Mouse (Mus musculus): ENCODE data around the gene Trpm1. TPM values are rescaled to one million over a fixed set of nuclear protein-coding genes. Genes with fewer than 3 reads are reported as not detected.

The Trpm1 gene
- polyA plus RNA-seq, 1 experiment from 2014 or later: 0.47 TPM

DNA sequence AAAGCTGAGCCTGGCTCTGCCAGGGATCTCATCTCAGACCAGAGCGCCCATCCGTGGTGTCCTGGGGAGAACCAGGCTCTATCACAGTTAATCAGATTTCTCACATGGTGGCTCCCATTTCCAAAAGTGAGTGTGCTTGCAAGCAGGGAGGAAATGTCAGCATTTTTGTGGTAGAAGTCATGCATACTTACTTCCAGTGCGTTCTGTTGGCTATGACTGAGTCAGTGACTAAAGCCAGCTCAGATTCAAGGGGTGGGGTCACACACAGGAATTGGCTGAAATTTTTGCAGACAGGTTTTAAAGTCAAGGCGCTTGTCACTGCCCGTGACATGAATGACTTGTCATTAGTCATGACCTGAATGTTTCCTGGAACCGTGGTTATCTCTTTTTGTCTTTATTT lies 123.3 kb downstream of the Trpm1 start:
- H3K27me3 ChIP-seq: no peaks in the 10 kb centered on the region
- 49% methylated on average over 6 of the region's 6 CpGs for WGBS
- H3K27ac ChIP-seq: no peak overlapping the region
- H3K9me3 ChIP-seq: no peaks in the 10 kb centered on the region
- peaks cover 7% of the 10 kb centered on the region for H3K4me1 ChIP-seq (replicated peaks)
- no peak overlapping the region for H3K9ac ChIP-seq (replicated peaks)
- no peak overlapping the region for H3K4me3 ChIP-seq (replicated peaks)
- H3K4me2 ChIP-seq (replicated peaks): no peak overlapping the region
- no peaks in the 10 kb centered on the region for H3K36me3 ChIP-seq
- no peak for ATAC-seq

DNA sequence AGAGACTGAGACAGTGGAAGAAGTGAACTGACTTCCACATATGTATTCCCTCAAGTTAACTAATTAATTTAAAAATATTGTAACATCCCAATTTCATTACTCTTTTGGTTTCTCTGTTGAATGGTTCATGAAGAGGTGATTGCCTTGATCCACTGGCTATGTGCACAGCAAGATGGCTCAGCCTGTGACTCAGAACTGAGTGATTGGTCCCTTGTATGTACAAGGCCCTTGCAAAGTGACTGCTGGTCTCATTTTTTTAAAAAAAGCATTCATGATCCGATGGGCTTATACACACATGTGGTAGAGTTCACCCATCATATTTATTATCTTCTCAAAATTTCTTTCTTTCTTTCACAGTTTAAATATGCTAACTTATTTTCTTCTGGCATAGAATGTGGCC lies 124.9 kb downstream of the Trpm1 start:
- H3K36me3 ChIP-seq: no peaks in the 10 kb centered on the region
- H3K9ac ChIP-seq (replicated peaks): no peak overlapping the region
- no peak for ATAC-seq
- no peaks in the 10 kb centered on the region for H3K9me3 ChIP-seq
- H3K27me3 ChIP-seq: no peaks in the 10 kb centered on the region
- no peak overlapping the region for H3K4me3 ChIP-seq (replicated peaks)
- H3K4me1 ChIP-seq (replicated peaks): no peaks in the 10 kb centered on the region
- no peak overlapping the region for H3K27ac ChIP-seq
- 88% methylated on average over 1 of the region's 1 CpGs for WGBS
- no peak overlapping the region for H3K4me2 ChIP-seq (replicated peaks)

DNA sequence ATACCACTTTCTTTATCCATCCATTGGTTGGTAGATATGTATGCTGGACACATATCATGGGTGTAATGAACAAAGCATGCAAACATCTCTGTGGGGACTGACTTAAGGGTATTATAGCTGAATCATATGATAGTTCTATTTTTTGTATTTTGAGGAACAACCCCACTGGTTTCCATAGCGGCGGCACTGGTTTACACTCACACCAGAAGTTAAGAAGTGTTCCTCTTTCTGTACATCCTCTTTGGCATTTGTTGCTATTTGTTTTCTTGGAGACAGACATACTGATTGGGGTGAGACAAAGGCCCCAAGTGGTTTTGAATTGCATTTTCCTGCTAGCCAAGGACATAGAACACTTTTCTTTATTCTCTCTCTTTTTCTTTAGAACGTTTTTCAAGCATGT lies 125.9 kb downstream of the Trpm1 start:
- ATAC-seq: no peak
- H3K4me1 ChIP-seq (replicated peaks): no peaks in the 10 kb centered on the region
- H3K36me3 ChIP-seq: no peaks in the 10 kb centered on the region
- H3K9ac ChIP-seq (replicated peaks): no peak overlapping the region
- no peak overlapping the region for H3K27ac ChIP-seq
- H3K9me3 ChIP-seq: no peaks in the 10 kb centered on the region
- no peak overlapping the region for H3K4me2 ChIP-seq (replicated peaks)
- 85% methylated on average over 3 of the region's 3 CpGs for WGBS
- H3K4me3 ChIP-seq (replicated peaks): no peak overlapping the region
- no peaks in the 10 kb centered on the region for H3K27me3 ChIP-seq

DNA sequence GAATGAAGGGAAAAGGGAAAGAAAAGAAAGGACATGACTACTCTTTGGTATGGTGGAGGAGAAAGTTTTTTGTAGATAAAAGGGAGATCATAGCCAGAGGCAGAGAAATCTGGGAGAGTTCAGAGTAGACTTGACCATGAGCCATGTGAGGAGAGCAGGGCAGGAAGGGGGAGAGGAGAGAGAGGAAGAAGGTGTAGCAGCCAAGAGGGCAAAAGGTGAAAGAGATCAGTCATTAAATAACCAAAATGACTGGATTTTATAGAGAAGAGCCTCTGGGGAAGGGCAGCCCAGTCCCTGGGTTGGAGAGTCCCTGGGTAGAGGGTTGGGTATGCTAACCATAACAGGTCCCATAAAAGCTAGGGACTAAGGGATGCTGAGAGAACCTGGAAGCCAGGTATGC lies 132.9 kb downstream of the Trpm1 start:
- H3K27ac ChIP-seq: no peak overlapping the region
- no peaks in the 10 kb centered on the region for H3K9me3 ChIP-seq
- no peak overlapping the region for H3K9ac ChIP-seq (replicated peaks)
- H3K36me3 ChIP-seq: no peaks in the 10 kb centered on the region
- peaks cover 23% of the 10 kb centered on the region for H3K4me1 ChIP-seq (replicated peaks)
- peak overlapping the region; percentile 65 for H3K4me2 ChIP-seq (replicated peaks)
- peak; percentile 6; the same call in 1 of the 2 replicates for ATAC-seq
- H3K27me3 ChIP-seq: no peaks in the 10 kb centered on the region
- peak overlapping the region; percentile 88 for H3K4me3 ChIP-seq (replicated peaks)

DNA sequence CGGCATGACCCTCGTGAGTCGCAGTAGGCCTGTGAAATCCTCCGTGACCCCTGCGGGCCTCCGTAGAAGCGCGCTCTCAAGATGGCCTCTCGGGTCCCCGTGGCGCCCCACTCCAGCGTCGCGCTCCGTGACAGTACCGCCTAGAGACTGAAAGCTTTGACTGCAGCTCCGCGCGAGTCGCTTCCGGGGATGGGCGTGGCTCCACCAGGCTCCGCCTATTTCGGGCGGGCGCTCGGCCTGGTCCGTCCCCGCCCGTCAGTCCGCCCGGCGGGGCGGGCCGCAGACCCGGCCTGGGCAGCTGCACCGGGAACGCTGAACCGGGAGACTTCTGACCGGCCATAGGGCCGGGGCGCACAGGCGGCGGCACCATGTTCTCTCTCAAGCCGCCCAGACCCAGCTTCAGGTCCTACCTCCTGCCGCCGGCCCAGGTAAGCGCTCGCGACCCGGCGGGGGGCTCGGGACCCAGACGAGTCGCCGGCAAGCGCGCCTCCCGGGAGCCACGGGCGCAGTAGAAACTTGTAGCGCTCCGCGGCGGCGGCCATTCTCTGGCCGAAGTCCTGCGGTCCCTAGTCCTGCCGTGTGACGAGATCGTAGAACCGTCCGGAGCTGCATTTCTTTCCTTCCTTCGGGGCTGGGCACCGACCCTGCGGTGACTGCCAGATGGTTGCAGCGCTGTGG lies 133.9 kb downstream of the Trpm1 start, which contains the start of gene Mtmr10:
Mtmr10 (plus strand) TSS at position 240 of the 678 bp plus-strand sequence.
- peak within 1 kb of the TSS; percentile 65 for H3K4me2 ChIP-seq (replicated peaks)
- ATAC-seq: peak; percentile 98

DNA sequence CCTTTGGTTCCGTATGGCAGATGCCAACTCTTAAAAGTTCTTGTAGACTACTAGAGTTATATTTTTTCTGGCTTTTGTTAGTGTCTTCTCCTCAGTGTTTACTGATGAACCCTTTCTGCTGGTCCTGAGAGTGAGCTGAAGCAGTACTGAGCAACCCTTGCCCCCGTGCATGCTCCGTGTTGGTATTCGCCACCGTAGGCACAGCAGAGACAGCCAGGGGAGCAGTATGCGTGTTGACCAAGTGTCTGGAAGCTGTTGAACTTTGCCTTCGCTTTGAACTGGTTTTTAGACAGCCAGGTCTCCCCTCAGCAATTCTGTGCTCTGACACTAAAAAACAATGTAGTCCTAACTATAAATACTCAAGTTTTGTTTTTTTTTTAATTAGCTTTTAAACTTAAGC lies 135.8 kb downstream of the Trpm1 start:
- Histone ChIP-seq H3K27me3 (no peaks in the 10 kb centered on the region), H3K27ac (no peak overlapping the region), H3K9me3 (no peaks in the 10 kb centered on the region), H3K4me2 (replicated peaks) (no peak overlapping the region), H3K4me3 (replicated peaks) (no peak overlapping the region), H3K36me3 (peaks cover 8% of the 10 kb centered on the region; the same call in 1 of the 2 replicates), H3K9ac (replicated peaks) (no peak overlapping the region), H3K4me1 (replicated peaks) (peaks cover 23% of the 10 kb centered on the region)
- 95% methylated on average over 7 of the region's 7 CpGs for WGBS
- ATAC-seq: no peak

More for the DNA sequence above, 133.9 kb downstream of the Trpm1 start, which contains the start of gene Mtmr10:
- H3K4me1 ChIP-seq (replicated peaks): peaks cover 23% of the 10 kb centered on the region
- no peaks in the 10 kb centered on the region for H3K27me3 ChIP-seq
- under 1% methylated on average over 77 of the region's 77 CpGs for WGBS
- no peaks in the 10 kb centered on the region for H3K9me3 ChIP-seq
- peak within 1 kb of the TSS; percentile 88 for H3K4me3 ChIP-seq (replicated peaks)
- peak within 1 kb of the TSS; percentile 85 for H3K9ac ChIP-seq (replicated peaks)
- peak within 1 kb of the TSS; percentile 78 for H3K27ac ChIP-seq
- H3K36me3 ChIP-seq: peaks cover 8% of the 10 kb centered on the region; the same call in 1 of the 2 replicates

DNA sequence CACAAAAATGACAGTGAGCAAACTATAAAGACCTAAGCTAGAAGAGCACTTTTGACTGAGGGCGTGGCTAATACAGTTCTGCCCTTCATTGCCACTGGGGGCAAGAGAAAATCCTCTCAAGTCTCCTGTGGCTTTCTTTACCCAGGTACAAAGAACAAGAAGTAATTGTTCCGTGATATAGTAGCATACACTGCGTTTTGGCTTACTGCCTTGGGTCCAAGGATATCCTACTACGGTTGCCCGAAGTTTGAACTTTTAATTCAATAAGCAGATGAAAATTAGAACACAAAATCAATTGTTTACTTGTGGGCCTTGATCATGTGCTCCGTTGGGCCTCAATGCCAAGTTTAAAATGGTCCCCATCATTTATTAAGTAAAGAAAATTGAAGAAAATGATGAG lies 136.8 kb downstream of the Trpm1 start:
- WGBS: 88% methylated on average over 6 of the region's 6 CpGs
- Histone ChIP-seq H3K4me1 (replicated peaks) (peaks cover 25% of the 10 kb centered on the region), H3K9me3 (no peaks in the 10 kb centered on the region)

DNA sequence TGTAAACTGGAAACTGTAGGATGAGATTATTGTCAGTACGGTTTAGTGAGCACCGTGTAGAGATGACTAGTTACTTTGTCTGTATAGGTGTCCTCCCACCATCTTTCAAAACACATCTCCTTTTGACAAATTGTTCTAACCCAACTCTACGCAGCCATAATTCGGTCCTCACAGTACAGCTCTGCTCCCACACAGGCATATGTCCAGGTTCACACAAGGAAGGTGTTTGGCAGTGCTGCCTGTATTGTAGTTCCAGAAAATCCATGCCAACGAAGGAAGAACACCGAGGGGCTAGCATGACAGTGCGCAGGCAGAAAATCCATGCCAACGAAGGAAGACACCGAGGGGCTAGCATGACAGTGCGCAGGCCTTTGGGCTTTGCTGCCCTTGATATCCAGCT lies 138.1 kb downstream of the Trpm1 start:
- Histone ChIP-seq H3K4me2 (replicated peaks) (no peak overlapping the region), H3K36me3 (peaks cover 8% of the 10 kb centered on the region; the same call in 1 of the 2 replicates), H3K27ac (no peak overlapping the region), H3K4me3 (replicated peaks) (no peak overlapping the region), H3K27me3 (no peaks in the 10 kb centered on the region), H3K9ac (replicated peaks) (no peak overlapping the region), H3K9me3 (no peaks in the 10 kb centered on the region), H3K4me1 (replicated peaks) (peaks cover 33% of the 10 kb centered on the region)
- no peak for ATAC-seq
- 95% methylated on average over 10 of the region's 10 CpGs for WGBS

More for the DNA sequence above, 136.8 kb downstream of the Trpm1 start:
- H3K4me3 ChIP-seq (replicated peaks): no peak overlapping the region
- no peaks in the 10 kb centered on the region for H3K27me3 ChIP-seq
- H3K9ac ChIP-seq (replicated peaks): no peak overlapping the region
- H3K27ac ChIP-seq: no peak overlapping the region
- H3K4me2 ChIP-seq (replicated peaks): no peak overlapping the region
- no peak for ATAC-seq
- peaks cover 8% of the 10 kb centered on the region; the same call in 1 of the 2 replicates for H3K36me3 ChIP-seq

DNA sequence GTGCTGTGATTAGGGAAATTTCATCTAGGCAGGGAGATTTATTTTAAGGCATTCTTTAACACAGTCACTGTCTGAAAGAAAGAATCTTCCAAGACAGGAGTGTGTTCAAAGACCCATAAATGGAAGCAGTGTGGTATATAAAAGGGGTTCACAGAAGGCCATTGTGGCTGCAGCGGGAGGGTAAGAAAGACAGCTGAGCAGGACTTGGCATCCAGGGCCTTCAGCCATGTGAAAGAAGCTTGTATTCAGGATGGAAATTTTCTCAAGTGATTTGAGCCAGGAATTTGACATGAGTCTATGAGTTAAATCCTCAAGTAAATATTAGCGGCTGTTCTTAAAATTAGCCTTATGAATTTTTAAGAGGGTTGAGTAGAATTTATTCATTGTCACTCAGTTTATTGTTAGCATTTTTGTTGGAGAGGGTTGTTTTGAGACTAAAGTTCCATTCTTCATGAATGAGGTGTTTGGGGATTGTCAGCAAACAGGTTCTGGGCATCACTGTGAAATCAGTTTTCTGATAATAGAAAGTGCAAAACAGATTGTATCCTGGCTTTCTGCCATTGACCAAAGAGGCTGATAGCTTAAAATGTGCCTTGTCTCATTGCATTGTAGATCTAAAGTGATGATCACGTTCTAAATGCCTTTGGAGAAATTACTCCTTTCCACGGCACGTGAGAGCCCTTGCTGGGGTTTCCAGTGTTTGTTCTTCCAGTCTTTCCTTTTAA lies 142.8 kb downstream of the Trpm1 start:
- WGBS: 38% methylated on average over 5 of the region's 5 CpGs

DNA sequence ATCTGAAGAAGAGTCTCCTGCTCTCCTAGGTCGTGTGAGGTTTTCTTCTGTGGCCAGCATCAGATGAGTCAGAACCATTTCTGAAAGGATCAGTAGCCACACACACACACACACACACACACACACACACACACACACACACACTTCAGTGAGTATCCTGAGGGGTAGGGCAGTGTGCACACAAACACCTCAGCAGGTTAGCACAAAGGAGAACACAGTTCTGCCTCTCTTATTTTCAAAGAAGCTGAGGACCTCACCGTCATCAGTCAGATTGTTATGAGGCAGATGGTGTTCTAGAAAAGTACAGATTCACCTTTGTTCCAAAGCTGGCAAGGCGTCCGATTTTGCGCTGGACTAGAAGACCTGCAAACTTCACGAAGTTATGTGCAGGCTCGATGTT lies 156.6 kb downstream of the Trpm1 start:
- ATAC-seq: no peak
- Histone ChIP-seq H3K9me3 (no peaks in the 10 kb centered on the region), H3K4me2 (replicated peaks) (no peak overlapping the region), H3K9ac (replicated peaks) (no peak overlapping the region), H3K4me1 (replicated peaks) (no peaks in the 10 kb centered on the region), H3K36me3 (peaks cover 30% of the 10 kb centered on the region), H3K27me3 (no peaks in the 10 kb centered on the region), H3K4me3 (replicated peaks) (no peak overlapping the region), H3K27ac (no peak overlapping the region)
- 93% methylated on average over 7 of the region's 7 CpGs for WGBS

More for the DNA sequence above, 142.8 kb downstream of the Trpm1 start:
- Histone ChIP-seq H3K4me1 (replicated peaks) (peaks cover 19% of the 10 kb centered on the region), H3K27ac (0 out of 2 replicates have a peak overlapping the region, but pooled peaks have one; percentile 16), H3K36me3 (peaks cover 31% of the 10 kb centered on the region), H3K9me3 (no peaks in the 10 kb centered on the region), H3K4me2 (replicated peaks) (no peak overlapping the region), H3K4me3 (replicated peaks) (no peak overlapping the region), H3K27me3 (no peaks in the 10 kb centered on the region), H3K9ac (replicated peaks) (no peak overlapping the region)
- no peak for ATAC-seq

DNA sequence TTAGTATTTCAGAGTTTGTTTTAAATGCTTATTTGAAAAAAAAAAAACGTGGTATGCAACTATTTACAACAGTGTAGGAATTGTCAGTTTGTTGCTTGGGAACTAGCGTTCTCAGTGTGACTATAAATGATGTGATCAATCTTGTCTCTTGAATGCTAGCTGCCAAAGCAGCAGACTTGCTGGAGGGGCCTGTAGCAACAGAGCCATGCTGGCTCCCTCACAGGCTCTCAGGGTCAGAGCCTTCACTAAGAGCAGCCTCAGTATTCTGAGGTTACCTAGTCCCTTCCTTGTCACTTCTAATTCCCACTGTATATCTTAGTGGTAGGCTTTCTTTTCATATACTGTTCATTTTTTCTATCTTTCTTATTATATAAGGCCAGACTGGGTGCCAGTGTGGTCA lies 157.1 kb downstream of the Trpm1 start:
- no peak overlapping the region for H3K4me2 ChIP-seq (replicated peaks)
- no peak overlapping the region for H3K4me3 ChIP-seq (replicated peaks)
- H3K27me3 ChIP-seq: no peaks in the 10 kb centered on the region
- no peak overlapping the region for H3K27ac ChIP-seq
- peaks cover 32% of the 10 kb centered on the region for H3K36me3 ChIP-seq
- no peak overlapping the region for H3K9ac ChIP-seq (replicated peaks)
- H3K4me1 ChIP-seq (replicated peaks): no peaks in the 10 kb centered on the region
- ATAC-seq: no peak
- H3K9me3 ChIP-seq: no peaks in the 10 kb centered on the region
- 82% methylated on average over 2 of the region's 2 CpGs for WGBS

DNA sequence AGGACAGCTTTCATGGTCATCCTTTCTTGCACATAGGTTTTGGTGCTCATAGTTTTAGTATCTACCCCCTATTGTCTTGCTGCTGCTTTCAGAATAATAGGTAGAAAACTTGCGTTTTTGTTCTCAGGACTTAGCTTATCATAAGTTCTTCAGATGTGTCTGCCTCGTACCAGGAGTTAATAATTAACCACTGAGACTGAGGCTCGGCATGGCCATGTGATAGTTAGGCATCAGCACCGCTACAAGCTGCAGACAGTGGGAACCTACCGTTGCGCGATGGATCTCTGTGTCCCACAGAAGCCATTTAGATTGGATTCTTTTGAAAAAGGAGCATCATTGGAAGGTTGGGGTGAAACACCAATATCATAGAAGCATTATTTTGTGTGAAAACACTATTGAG lies 159.2 kb downstream of the Trpm1 start:
- Histone ChIP-seq H3K27me3 (no peaks in the 10 kb centered on the region), H3K36me3 (peaks cover 41% of the 10 kb centered on the region), H3K9ac (replicated peaks) (no peak overlapping the region), H3K4me3 (replicated peaks) (no peak overlapping the region), H3K9me3 (no peaks in the 10 kb centered on the region), H3K4me2 (replicated peaks) (no peak overlapping the region), H3K27ac (no peak overlapping the region), H3K4me1 (replicated peaks) (no peaks in the 10 kb centered on the region)
- 95% methylated on average over 7 of the region's 7 CpGs for WGBS
- no peak for ATAC-seq

All from midbrain, embryonic 13.5 days (tissue).